Mouse (Mus musculus): ENCODE measurements around the gene 4930507D05Rik. TPM values are rescaled to one million over a fixed set of nuclear protein-coding genes. Genes with fewer than 3 reads are reported as not detected.
"Not testable (repeated sequence)": the region's sequence is repeated elsewhere in the genome, so short reads cannot be mapped to it uniquely, and the experiment has no call there.

Gene 4930507D05Rik
- polyA plus RNA-seq, 1 experiment from 2014 or later, result 0.20 TPM

- Histone ChIP-seq H3K4me3 (replicated peaks) (peak overlapping the region; percentile 22; the same call in 1 of the 2 replicates), H3K4me2 (peak overlapping the region; percentile 38), H3K27me3 (no peaks in the 10 kb centered on the region), H3K9ac (no peak overlapping the region), H3K9me3 (replicated peaks) (no peaks in the 10 kb centered on the region), H3K27ac (replicated peaks) (no peak overlapping the region; the same call in 1 of the 2 replicates), H3K4me1 (replicated peaks) (0 out of 2 replicates have a peak, but pooled peaks cover 6% of the 10 kb centered on the region), H3K36me3 (replicated peaks) (no peaks in the 10 kb centered on the region)
- no peak for ATAC-seq (ENCODE audit: insufficient read depth)
- 67% methylated on average over 3 of the region's 3 CpGs for WGBS (ENCODE audit: insufficient replicate concordance)
Observed at GRCm38 (mm10) chr10:62421127-62421526, 28.2 kb upstream of the 4930507D05Rik start.

- Histone ChIP-seq H3K4me2 (peak within 1 kb of the TSS; percentile 38), H3K36me3 (replicated peaks) (no peaks in the 10 kb centered on the region), H3K27me3 (no peaks in the 10 kb centered on the region), H3K4me3 (replicated peaks) (peak within 1 kb of the TSS; percentile 22), H3K9me3 (replicated peaks) (no peaks in the 10 kb centered on the region), H3K9ac (no peak within 1 kb of the TSS), H3K27ac (replicated peaks) (peak within 1 kb of the TSS; percentile 33; the same call in 1 of the 2 replicates), H3K4me1 (replicated peaks) (0 out of 2 replicates have a peak, but pooled peaks cover 6% of the 10 kb centered on the region)
- 56% methylated on average over 15 of the region's 15 CpGs for WGBS (ENCODE audit: insufficient replicate concordance)
- ATAC-seq (ENCODE audit: insufficient read depth), result no peak
Observed at GRCm38 (mm10) chr10:62422255-62422654, 27.0 kb upstream of the 4930507D05Rik start, which contains the start of gene Hkdc1. Gene Hkdc1, minus strand, starts transcription at chr10:62422491.

DNA sequence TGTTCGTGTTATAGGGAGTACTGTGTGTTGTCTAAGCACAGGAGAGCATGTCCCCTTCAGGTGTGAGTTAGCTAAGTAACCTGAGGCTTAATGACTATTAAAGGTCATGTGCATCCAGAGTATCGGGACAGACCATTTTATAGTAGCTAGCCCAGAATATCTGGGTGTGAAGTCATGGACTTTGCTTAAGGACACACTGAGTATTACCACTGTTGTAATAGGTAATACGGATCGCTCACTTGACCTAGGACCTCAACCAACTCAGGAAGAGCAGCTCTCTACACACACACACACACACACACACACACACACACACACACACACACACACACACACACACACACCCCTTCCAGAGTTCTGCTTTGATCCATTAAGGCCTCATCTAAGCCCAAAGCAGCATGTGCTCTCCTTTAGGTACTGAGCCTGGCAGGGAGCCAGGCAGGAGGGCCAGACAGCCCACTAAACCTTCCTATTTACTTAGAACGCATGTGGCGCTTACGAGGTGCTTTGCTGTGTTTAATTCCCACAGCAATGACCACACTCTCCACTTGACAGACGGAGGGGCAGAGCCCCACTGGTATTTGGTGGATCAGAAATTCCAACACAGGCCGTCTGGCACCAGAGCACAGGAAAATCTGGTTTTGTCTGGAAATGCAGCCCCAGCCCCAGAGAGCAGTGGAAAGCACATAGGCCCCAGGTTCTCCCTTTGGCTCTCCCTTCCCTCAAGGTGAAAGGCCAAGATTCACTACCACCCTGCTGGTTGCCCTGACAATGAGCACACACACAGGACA is 24.0 kb upstream of the 4930507D05Rik start:
- H3K27ac ChIP-seq (replicated peaks), result peak overlapping the region; percentile 11
- H3K4me2 ChIP-seq, result no peak overlapping the region
- ATAC-seq (ENCODE audit: insufficient read depth), result peak; percentile 52
- no peak overlapping the region for H3K4me3 ChIP-seq (replicated peaks)
- H3K36me3 ChIP-seq (replicated peaks), result peaks cover 26% of the 10 kb centered on the region
- WGBS (ENCODE audit: insufficient replicate concordance), result 56% methylated on average over 9 of the region's 9 CpGs
- H3K27me3 ChIP-seq, result no peaks in the 10 kb centered on the region
- 0 out of 2 replicates have a peak, but pooled peaks cover 6% of the 10 kb centered on the region for H3K4me1 ChIP-seq (replicated peaks)
- no peak overlapping the region for H3K9ac ChIP-seq
- no peaks in the 10 kb centered on the region for H3K9me3 ChIP-seq (replicated peaks)

DNA sequence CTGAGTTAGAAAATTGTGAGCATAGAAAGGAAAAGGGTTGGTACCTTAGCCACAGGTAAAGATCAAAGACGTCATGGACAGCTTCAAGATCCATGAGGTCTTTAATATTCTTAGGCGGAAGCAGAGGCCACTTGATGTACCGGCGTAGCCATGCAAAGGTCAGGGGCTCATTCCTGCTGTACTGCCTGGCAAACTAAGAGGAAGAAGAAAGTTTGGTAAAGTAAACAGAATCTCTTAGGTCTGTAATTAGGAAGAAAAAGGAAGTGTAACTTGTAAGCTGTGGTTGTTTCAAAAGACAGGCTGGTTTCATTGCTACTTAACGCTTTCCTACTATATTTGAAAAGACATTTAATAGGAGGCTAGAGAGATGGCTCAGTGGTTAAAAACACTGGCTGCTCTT is 18.9 kb upstream of the 4930507D05Rik start:
- Histone ChIP-seq H3K4me3 (replicated peaks) (no peak overlapping the region), H3K27ac (replicated peaks) (no peak overlapping the region), H3K36me3 (replicated peaks) (peaks cover 76% of the 10 kb centered on the region), H3K4me1 (replicated peaks) (no peaks in the 10 kb centered on the region), H3K4me2 (no peak overlapping the region), H3K9ac (no peak overlapping the region), H3K27me3 (no peaks in the 10 kb centered on the region), H3K9me3 (replicated peaks) (no peaks in the 10 kb centered on the region)
- WGBS (ENCODE audit: insufficient replicate concordance), result 81% methylated on average over 5 of the region's 5 CpGs
- ATAC-seq (ENCODE audit: insufficient read depth), result no peak

GRCm38 (mm10) chr10:62450280-62450640 is 971 bp downstream of the 4930507D05Rik start:
- 30% methylated on average over 18 of the region's 18 CpGs for WGBS (ENCODE audit: insufficient replicate concordance)

DNA sequence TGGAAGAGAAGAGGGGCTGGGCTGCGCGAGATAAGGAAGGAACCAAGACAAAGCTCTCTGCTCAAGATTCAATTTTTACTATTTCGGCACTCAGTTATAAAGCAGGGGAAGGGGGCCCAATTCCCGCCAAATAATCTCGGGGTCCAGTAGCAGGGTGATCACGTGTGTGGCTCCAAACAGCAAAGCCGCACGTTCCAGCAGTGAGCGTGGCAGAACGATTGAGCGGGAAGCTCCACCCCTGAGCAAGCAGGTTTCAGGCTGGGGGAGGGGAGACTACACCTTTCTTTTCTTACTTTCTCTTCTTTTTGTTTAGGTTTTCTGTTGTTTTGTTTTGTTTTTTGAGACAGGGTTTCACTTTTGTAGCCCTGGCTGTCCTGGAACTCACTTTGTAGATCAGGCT is 2.7 kb downstream of the 4930507D05Rik start:
- peaks cover 23% of the 10 kb centered on the region for H3K4me1 ChIP-seq (replicated peaks)
- not testable (repeated sequence) for H3K4me3 ChIP-seq (replicated peaks); H3K27ac ChIP-seq (replicated peaks); H3K9ac ChIP-seq; H3K27me3 ChIP-seq; ATAC-seq (ENCODE audit: insufficient read depth); H3K9me3 ChIP-seq (replicated peaks); H3K4me2 ChIP-seq
- H3K36me3 ChIP-seq (replicated peaks), result peaks cover 29% of the 10 kb centered on the region
- WGBS (ENCODE audit: insufficient replicate concordance), result 64% methylated on average over 11 of the region's 11 CpGs

More at GRCm38 (mm10) chr10:62450280-62450640, 971 bp downstream of the 4930507D05Rik start:
- Histone ChIP-seq H3K27ac (replicated peaks) (peak overlapping the region; percentile 80), H3K9ac (peak overlapping the region; percentile 85), H3K9me3 (replicated peaks) (no peaks in the 10 kb centered on the region), H3K4me2 (peak overlapping the region; percentile 87), H3K27me3 (no peaks in the 10 kb centered on the region), H3K36me3 (replicated peaks) (peaks cover 31% of the 10 kb centered on the region), H3K4me3 (replicated peaks) (peak overlapping the region; percentile 84), H3K4me1 (replicated peaks) (peaks cover 23% of the 10 kb centered on the region)
- ATAC-seq (ENCODE audit: insufficient read depth), result peak; percentile 29; the same call in 1 of the 2 replicates

DNA sequence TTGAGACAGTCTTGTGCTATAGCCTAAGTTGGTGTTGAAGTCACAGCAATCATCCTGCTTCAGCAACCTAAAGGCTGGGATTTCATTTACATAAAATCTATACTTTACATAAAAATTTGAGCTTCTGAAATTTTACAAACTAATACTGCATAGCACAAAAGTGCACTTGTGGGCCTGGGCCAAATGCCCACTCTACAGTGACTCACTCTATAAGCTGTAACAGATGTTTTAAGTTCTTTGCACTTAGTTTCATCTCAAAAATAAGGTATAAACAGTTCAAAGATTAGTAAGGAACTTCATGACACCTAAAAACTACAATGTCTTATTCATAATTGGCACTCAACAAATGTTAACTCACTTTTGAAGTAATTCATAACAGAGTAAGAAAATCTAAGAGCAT is 12.0 kb downstream of the 4930507D05Rik start:
- H3K4me2 ChIP-seq, result no peak overlapping the region
- peaks cover 81% of the 10 kb centered on the region for H3K36me3 ChIP-seq (replicated peaks)
- ATAC-seq (ENCODE audit: insufficient read depth), result no peak
- H3K4me3 ChIP-seq (replicated peaks), result no peak overlapping the region
- no peaks in the 10 kb centered on the region for H3K4me1 ChIP-seq (replicated peaks)
- no peak overlapping the region for H3K9ac ChIP-seq
- no peaks in the 10 kb centered on the region for H3K9me3 ChIP-seq (replicated peaks)
- H3K27ac ChIP-seq (replicated peaks), result no peak overlapping the region
- no peaks in the 10 kb centered on the region for H3K27me3 ChIP-seq

GRCm38 (mm10) chr10:62469736-62470135 is 20.4 kb downstream of the 4930507D05Rik start:
- no peak overlapping the region for H3K4me3 ChIP-seq (replicated peaks)
- 82% methylated on average over 4 of the region's 4 CpGs for WGBS (ENCODE audit: insufficient replicate concordance)
- no peaks in the 10 kb centered on the region for H3K27me3 ChIP-seq
- no peak overlapping the region for H3K9ac ChIP-seq
- ATAC-seq (ENCODE audit: insufficient read depth), result no peak
- H3K27ac ChIP-seq (replicated peaks), result no peak overlapping the region
- no peaks in the 10 kb centered on the region for H3K9me3 ChIP-seq (replicated peaks)
- H3K4me1 ChIP-seq (replicated peaks), result no peaks in the 10 kb centered on the region
- no peak overlapping the region for H3K4me2 ChIP-seq
- peaks cover 37% of the 10 kb centered on the region for H3K36me3 ChIP-seq (replicated peaks)

- Histone ChIP-seq H3K9me3 (replicated peaks) (no peaks in the 10 kb centered on the region), H3K4me2 (no peak overlapping the region), H3K27ac (replicated peaks) (no peak overlapping the region), H3K36me3 (replicated peaks) (peaks cover 37% of the 10 kb centered on the region), H3K4me3 (replicated peaks) (no peak overlapping the region), H3K9ac (no peak overlapping the region), H3K27me3 (no peaks in the 10 kb centered on the region), H3K4me1 (replicated peaks) (no peaks in the 10 kb centered on the region)
- 59% methylated on average over 5 of the region's 5 CpGs for WGBS (ENCODE audit: insufficient replicate concordance)
- no peak for ATAC-seq (ENCODE audit: insufficient read depth)
Observed at GRCm38 (mm10) chr10:62471105-62471504, 21.8 kb downstream of the 4930507D05Rik start.

DNA sequence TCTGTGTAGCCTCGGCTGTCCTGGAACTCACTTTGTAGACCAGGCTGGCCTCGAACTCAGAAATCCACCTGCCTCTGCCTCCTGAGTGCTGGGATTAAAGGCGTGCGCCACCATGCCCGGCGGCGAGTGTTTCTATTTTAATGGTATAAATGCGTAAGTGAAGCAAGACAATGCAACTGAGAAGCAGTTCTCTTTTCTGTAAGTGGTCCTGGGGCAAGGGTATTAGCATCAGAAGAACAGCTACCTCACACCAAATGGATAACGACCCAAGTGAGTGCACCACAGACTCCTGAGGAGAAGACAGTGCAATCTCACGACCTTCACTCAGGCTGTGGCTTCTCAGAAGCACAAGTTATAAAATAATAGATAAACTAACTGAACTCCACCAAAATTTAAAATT is 25.7 kb downstream of the 4930507D05Rik start:
- no peaks in the 10 kb centered on the region for H3K4me1 ChIP-seq (replicated peaks)
- H3K27ac ChIP-seq (replicated peaks), result no peak overlapping the region
- no peaks in the 10 kb centered on the region for H3K27me3 ChIP-seq
- no peak for ATAC-seq (ENCODE audit: insufficient read depth)
- H3K9ac ChIP-seq, result no peak overlapping the region
- no peaks in the 10 kb centered on the region for H3K9me3 ChIP-seq (replicated peaks)
- H3K4me3 ChIP-seq (replicated peaks), result no peak overlapping the region
- 81% methylated on average over 10 of the region's 10 CpGs for WGBS (ENCODE audit: insufficient replicate concordance)
- no peak overlapping the region for H3K4me2 ChIP-seq
- H3K36me3 ChIP-seq (replicated peaks), result peaks cover 22% of the 10 kb centered on the region

GRCm38 (mm10) chr10:62476980-62477379 is 27.7 kb downstream of the 4930507D05Rik start:
- no peaks in the 10 kb centered on the region for H3K27me3 ChIP-seq
- no peak overlapping the region for H3K4me2 ChIP-seq
- H3K36me3 ChIP-seq (replicated peaks), result peaks cover 22% of the 10 kb centered on the region
- no peaks in the 10 kb centered on the region for H3K9me3 ChIP-seq (replicated peaks)
- no peak overlapping the region for H3K27ac ChIP-seq (replicated peaks)
- no peak overlapping the region for H3K9ac ChIP-seq
- ATAC-seq (ENCODE audit: insufficient read depth), result no peak
- H3K4me3 ChIP-seq (replicated peaks), result no peak overlapping the region
- H3K4me1 ChIP-seq (replicated peaks), result 0 out of 2 replicates have a peak, but pooled peaks cover 5% of the 10 kb centered on the region
- WGBS (ENCODE audit: insufficient replicate concordance), result 66% methylated on average over 2 of the region's 2 CpGs

Measured in liver, embryonic 15.5 days (tissue).